Mouse (Mus musculus) adrenal gland, adult 8-10 months (tissue): ENCODE measurements at regions not wholly inside any gene's neighbourhood (a gene's known extent, or its start where the extent isn't known, plus 50 kb on each side); places are given as distances from the start of the nearest gene placed in this dataset.

Experiments
- DNase-seq: peaks from one replicate; pipeline ENCODE4 v3.0.0; 2022

- DNase-seq, result no peak
Observed at GRCm38 (mm10) chr8:117894861-117895260, 93.1 kb upstream of the Mphosph6 start.

- no peak for DNase-seq
Observed at GRCm38 (mm10) chr8:117890211-117890610, 88.5 kb upstream of the Mphosph6 start.

GRCm38 (mm10) chr8:117881414-117881973 lies 79.8 kb upstream of the Mphosph6 start:
- DNase-seq, result no peak

- no peak for DNase-seq
Observed at GRCm38 (mm10) chr8:117880279-117880975, 78.7 kb upstream of the Mphosph6 start.

- DNase-seq, result no peak
Observed at GRCm38 (mm10) chr8:117873611-117874010, 71.9 kb upstream of the Mphosph6 start.

GRCm38 (mm10) chr8:117867138-117867537 lies 65.4 kb upstream of the Mphosph6 start:
- no peak for DNase-seq

- DNase-seq, result no peak
Observed at GRCm38 (mm10) chr8:117865014-117865413, 63.3 kb upstream of the Mphosph6 start.

- DNase-seq, result peak; percentile 5
Observed at GRCm38 (mm10) chr8:117863837-117864236, 62.1 kb upstream of the Mphosph6 start.

GRCm38 (mm10) chr8:117862318-117862717 lies 60.6 kb upstream of the Mphosph6 start:
- DNase-seq, result no peak

GRCm38 (mm10) chr8:117859734-117860133 lies 58.0 kb upstream of the Mphosph6 start:
- DNase-seq, result no peak

- DNase-seq, result no peak
Observed at GRCm38 (mm10) chr8:117859095-117859494, 57.4 kb upstream of the Mphosph6 start.

- no peak for DNase-seq
Observed at GRCm38 (mm10) chr8:117856121-117856520, 54.4 kb upstream of the Mphosph6 start.

- no peak for DNase-seq
Observed at GRCm38 (mm10) chr8:117854942-117855491, 53.3 kb upstream of the Mphosph6 start.

- no peak for DNase-seq
Observed at GRCm38 (mm10) chr8:117854301-117854700, 52.6 kb upstream of the Mphosph6 start.

- no peak for DNase-seq
Observed at GRCm38 (mm10) chr8:117853408-117853807, 51.7 kb upstream of the Mphosph6 start.

GRCm38 (mm10) chr8:117852521-117852920 lies 50.8 kb upstream of the Mphosph6 start:
- DNase-seq, result no peak
